Comparison of ENCODE assay signal across 8 mouse cellular contexts in the genomic region with DNA sequence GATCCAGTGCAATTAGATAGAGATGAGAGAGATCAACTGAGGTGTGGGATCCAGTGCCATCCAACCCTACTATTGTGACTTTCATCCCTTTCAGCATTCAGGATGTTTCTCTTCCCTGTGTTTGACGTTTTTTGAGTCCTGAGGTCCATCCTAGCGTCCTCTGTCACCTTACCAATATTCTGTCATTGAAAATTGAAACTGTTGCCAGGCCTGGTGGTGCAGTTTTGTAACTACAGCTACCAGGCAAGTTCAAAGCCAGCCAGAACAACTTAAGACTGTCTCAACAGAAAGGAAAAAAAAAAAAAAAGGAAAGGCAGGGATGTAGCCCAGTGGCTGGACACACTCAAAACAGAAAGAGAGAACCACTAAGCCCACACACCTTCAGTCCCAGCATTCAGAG. TPM values are rescaled to one million over a fixed set of nuclear protein-coding genes. Genes with fewer than 3 reads are reported as not detected.
DNase-seq lines count a peak whose midpoint lies in the region; ATAC-seq and TF ChIP-seq lines count a peak whose summit lies in the region.

No protein-coding gene starts in this region.

- ATAC-seq in lung, postnatal 0 days, result no peak
- ATAC-seq in limb, embryonic 11.5 days (ENCODE audit: insufficient number of reproducible peaks, low FRiP score, low TSS enrichment, low read depth), result no peak
- ATAC-seq in stomach, embryonic 15.5 days (ENCODE audit: insufficient read depth, low FRiP score, low read depth), result no peak

- peak overlapping the region; percentile 78 for H3K4me2 ChIP-seq in lung, postnatal 0 days (replicated peaks; ENCODE audit: low read depth, low read length)
- H3K4me2 ChIP-seq in limb, embryonic 11.5 days (ENCODE audit: low read depth, severe bottlenecking), result peak overlapping the region; percentile 77; the same call in 1 of the 2 replicates
- peak overlapping the region; percentile 84 for H3K4me2 ChIP-seq in stomach, embryonic 15.5 days

- no peaks in the 10 kb centered on the region for H3K27me3 ChIP-seq in lung, postnatal 0 days (replicated peaks; ENCODE audit: insufficient read depth, low read length)
- H3K27me3 ChIP-seq in limb, embryonic 11.5 days (ENCODE audit: control insufficient read depth, insufficient read depth, low read length), result no peaks in the 10 kb centered on the region
- no peaks in the 10 kb centered on the region for H3K27me3 ChIP-seq in stomach, embryonic 15.5 days (replicated peaks)

- no peak overlapping the region for H3K4me3 ChIP-seq in lung, postnatal 0 days (ENCODE audit: low read depth, low read length)
- H3K4me3 ChIP-seq in limb, embryonic 11.5 days (ENCODE audit: low read depth, low read length), result peak overlapping the region; percentile 86; the same call in 1 of the 2 replicates
- peak overlapping the region; percentile 89; the same call in 1 of the 2 replicates for H3K4me3 ChIP-seq in stomach, embryonic 15.5 days (replicated peaks)

- TF ChIP-seq CTCF in lung, postnatal 0 days (IDR thresholded peaks at IDR 0.05), result 0 out of 2 replicates have a peak, but pooled peaks have one; percentile 23

- WGBS in lung, postnatal 0 days, result 70% methylated on average over 2 of the region's 2 CpGs
- WGBS in limb, embryonic 11.5 days, result 71% methylated on average over 2 of the region's 2 CpGs
- 74% methylated on average over 2 of the region's 2 CpGs for WGBS in stomach, embryonic 15.5 days

- no peak overlapping the region for H3K9ac ChIP-seq in lung, postnatal 0 days (replicated peaks; ENCODE audit: low read depth)
- H3K9ac ChIP-seq in limb, embryonic 11.5 days (ENCODE audit: low read length), result no peak overlapping the region
- H3K9ac ChIP-seq in stomach, embryonic 15.5 days, result no peak overlapping the region

- no peak for TF ChIP-seq EP300 in lung, postnatal 0 days (IDR thresholded peaks at IDR 0.05)

- H3K9me3 ChIP-seq in lung, postnatal 0 days (ENCODE audit: low read length), result no peaks in the 10 kb centered on the region
- H3K9me3 ChIP-seq in limb, embryonic 11.5 days (ENCODE audit: control insufficient read depth, low read length), result no peaks in the 10 kb centered on the region
- H3K9me3 ChIP-seq in stomach, embryonic 15.5 days, result no peaks in the 10 kb centered on the region

- DNase-seq in cerebellum, adult 9-11 months, result peak; percentile 43
- DNase-seq in cerebellum, postnatal 4 days (ENCODE audit: low spot score in 2 of 2), result no peak
- no peak for DNase-seq in lung, postnatal 0 days (ENCODE audit: low spot score)
- DNase-seq in lung, postnatal 10 days, result no peak
- no peak for DNase-seq in limb, embryonic 11.5 days (ENCODE audit: low spot score)
- DNase-seq in yolk sac, embryonic 10.5 days (ENCODE audit: low spot score), result no peak
- DNase-seq in thymus, postnatal 10 days (ENCODE audit: low spot score in 2 of 2), result no peak

- H3K27ac ChIP-seq in lung, postnatal 0 days (ENCODE audit: low read length), result no peak overlapping the region
- no peak overlapping the region for H3K27ac ChIP-seq in limb, embryonic 11.5 days (replicated peaks; ENCODE audit: low read depth, low read length)
- 0 out of 2 replicates have a peak overlapping the region, but pooled peaks have one; percentile 89 for H3K27ac ChIP-seq in stomach, embryonic 15.5 days

- H3K36me3 ChIP-seq in lung, postnatal 0 days (ENCODE audit: insufficient read depth, low read length), result no peaks in the 10 kb centered on the region; the same call in 1 of the 2 replicates
- peaks cover 11% of the 10 kb centered on the region for H3K36me3 ChIP-seq in limb, embryonic 11.5 days (ENCODE audit: control insufficient read depth, insufficient read depth, low read length)
- H3K36me3 ChIP-seq in stomach, embryonic 15.5 days, result peaks cover 13% of the 10 kb centered on the region

- H3K4me1 ChIP-seq in lung, postnatal 0 days (ENCODE audit: insufficient read depth, low read depth, low read length), result peaks cover 5% of the 10 kb centered on the region; the same call in 1 of the 2 replicates
- H3K4me1 ChIP-seq in limb, embryonic 11.5 days (ENCODE audit: control insufficient read depth, insufficient read depth, low read length), result peaks cover 11% of the 10 kb centered on the region
- H3K4me1 ChIP-seq in stomach, embryonic 15.5 days, result peaks cover 37% of the 10 kb centered on the region

RNA-seq across cellular contexts. Expression of a gene that starts 1.3 kb away (rescaled TPM):
- polyA plus RNA-seq in lung, postnatal 0 days (2015; fragmentation: Nextera tagmentation; extraction: Ambion mirVana), result 1,888 and 2,049 TPM in 2 replicates
- polyA plus RNA-seq in limb, embryonic 11.5 days (2014; fragmentation: Nextera tagmentation; extraction: Ambion mirVana), result 656 and 696 TPM in 2 replicates
- 1,838 and 1,873 TPM in 2 replicates for polyA plus RNA-seq in stomach, embryonic 15.5 days (2015; fragmentation: Nextera tagmentation; extraction: Ambion mirVana)

RNA-seq across cellular contexts. Expression of a gene that starts 3.2 kb away (rescaled TPM):
- polyA plus RNA-seq in lung, postnatal 0 days (2015; fragmentation: Nextera tagmentation; extraction: Ambion mirVana), result 5.5 and 5.9 TPM in 2 replicates
- polyA plus RNA-seq in limb, embryonic 11.5 days (2014; fragmentation: Nextera tagmentation; extraction: Ambion mirVana), result 3.1 and 4.4 TPM in 2 replicates
- polyA plus RNA-seq in stomach, embryonic 15.5 days (2015; fragmentation: Nextera tagmentation; extraction: Ambion mirVana), result 3.0 and 3.4 TPM in 2 replicates

RNA-seq across cellular contexts. Expression of a gene that starts 30.4 kb away (rescaled TPM):
- 31.1 and 38.2 TPM in 2 replicates for polyA plus RNA-seq in lung, postnatal 0 days (2015; fragmentation: Nextera tagmentation; extraction: Ambion mirVana)
- polyA plus RNA-seq in limb, embryonic 11.5 days (2014; fragmentation: Nextera tagmentation; extraction: Ambion mirVana), result 7.6 and 8.9 TPM in 2 replicates
- 28.8 and 32.1 TPM in 2 replicates for polyA plus RNA-seq in stomach, embryonic 15.5 days (2015; fragmentation: Nextera tagmentation; extraction: Ambion mirVana)

RNA-seq across cellular contexts. Expression of a gene that starts 36.2 kb away (rescaled TPM):
- 28.9 and 33.0 TPM in 2 replicates for polyA plus RNA-seq in lung, postnatal 0 days (2015; fragmentation: Nextera tagmentation; extraction: Ambion mirVana)
- 96.5 and 105 TPM in 2 replicates for polyA plus RNA-seq in limb, embryonic 11.5 days (2014; fragmentation: Nextera tagmentation; extraction: Ambion mirVana)
- polyA plus RNA-seq in stomach, embryonic 15.5 days (2015; fragmentation: Nextera tagmentation; extraction: Ambion mirVana), result 63.1 and 70.0 TPM in 2 replicates

RNA-seq across cellular contexts. Expression of a gene that starts 52.3 kb away (rescaled TPM):
- 13.6 and 15.3 TPM in 2 replicates for polyA plus RNA-seq in lung, postnatal 0 days (2015; fragmentation: Nextera tagmentation; extraction: Ambion mirVana)
- 15.3 and 19.4 TPM in 2 replicates for polyA plus RNA-seq in limb, embryonic 11.5 days (2014; fragmentation: Nextera tagmentation; extraction: Ambion mirVana)
- 12.1 and 12.4 TPM in 2 replicates for polyA plus RNA-seq in stomach, embryonic 15.5 days (2015; fragmentation: Nextera tagmentation; extraction: Ambion mirVana)
